Mouse (Mus musculus) lung, embryonic 16.5 days (tissue): ENCODE data around the gene Nek6. TPM values are rescaled to one million over a fixed set of nuclear protein-coding genes. Genes with fewer than 3 reads are reported as not detected.

Source experiments
- ATAC-seq: fragments of 200-750 bp; cut with Nextera tagmentation; 2 replicates; pipeline ENCODE4 v1.8.0; 2017; ENCODE audit warnings: low read depth, mild to moderate bottlenecking, moderate library complexity
- H3K27ac ChIP-seq: fragments of 300-500 bp; sonication (generic); 2 replicates; pipeline ENCODE4 v1.5.1; 2014; ENCODE audit warnings: mild to moderate bottlenecking, control low read depth, low read length
- H3K27me3 ChIP-seq: fragments of 300-500 bp; sonication (generic); 2 replicates; pipeline ENCODE4 v1.6.1; 2014; ENCODE audit warnings: low read depth, low read length, mixed read lengths; ENCODE audit not compliant: control insufficient read depth, insufficient read depth
- H3K36me3 ChIP-seq: fragments of 300-500 bp; sonication (generic); 2 replicates; pipeline ENCODE4 v1.6.1; 2014; ENCODE audit warnings: low read length; ENCODE audit not compliant: control insufficient read depth, insufficient read depth
- H3K4me1 ChIP-seq: fragments of 300-500 bp; sonication (generic); replicated peaks from 2 replicates; pipeline ENCODE4 v1.6.1; 2014; ENCODE audit warnings: low read length, mixed read lengths; ENCODE audit not compliant: control insufficient read depth, insufficient read depth
- H3K4me2 ChIP-seq: fragments of 300-500 bp; sonication (generic); 2 replicates; pipeline ENCODE4 v1.6.1; 2014; ENCODE audit warnings: low read depth, low read length, control low read depth
- H3K4me3 ChIP-seq: fragments of 300-500 bp; sonication (generic); 2 replicates; pipeline ENCODE4 v1.5.1; 2014; ENCODE audit warnings: mild to moderate bottlenecking, low read length, control low read depth
- H3K9ac ChIP-seq: fragments of 300-500 bp; sonication (generic); 2 replicates; pipeline ENCODE4 v1.6.1; 2014; ENCODE audit warnings: low read length, control low read depth
- H3K9me3 ChIP-seq: fragments of 300-500 bp; sonication (generic); 2 replicates; pipeline ENCODE4 v1.6.1; 2016; ENCODE audit warnings: low read length; ENCODE audit not compliant: control insufficient read depth
- WGBS: fragments of 180-500 bp; shearing (Covaris S2); extraction: QIAGEN DNeasy Blood & Tissue Kit; methylation state at CpG from one replicate; pipeline ENCODE4 v1.1.7; 2014; 5-methylcytosine and 5-hydroxymethylcytosine counted together
- polyA plus RNA-seq: library from polyadenylated mRNA; unstranded; fragments of >200 nt; fragmentation: Nextera tagmentation; extraction: Ambion mirVana; gene quantifications from 2 replicates; pipeline ENCODE4 v1.2.1, GENCODE M21; 2015

Gene Nek6
- polyA plus RNA-seq, 1 experiment from 2014 or later: 122 TPM

GRCm38 (mm10) chr2:38616072-38616471, 104.6 kb downstream of the Nek6 start:
- Histone ChIP-seq H3K27me3 (no peaks in the 10 kb centered on the region), H3K4me2 (no peak overlapping the region), H3K4me1 (no peaks in the 10 kb centered on the region), H3K36me3 (peaks cover 4% of the 10 kb centered on the region; the same call in 1 of the 2 replicates), H3K9me3 (no peaks in the 10 kb centered on the region), H3K4me3 (no peak overlapping the region), H3K27ac (no peak overlapping the region), H3K9ac (no peak overlapping the region)
- whole genome bisulfite sequencing: 55% methylated on average over 4 of the region's 4 CpGs
- ATAC-seq: no peak

- Histone ChIP-seq H3K9me3 (no peaks in the 10 kb centered on the region), H3K4me2 (no peak overlapping the region), H3K4me3 (no peak overlapping the region), H3K36me3 (peaks cover 4% of the 10 kb centered on the region; the same call in 1 of the 2 replicates), H3K27me3 (no peaks in the 10 kb centered on the region), H3K27ac (no peak overlapping the region), H3K4me1 (no peaks in the 10 kb centered on the region), H3K9ac (no peak overlapping the region)
- ATAC-seq: no peak
- WGBS: 77% methylated on average over 5 of the region's 5 CpGs
These were observed 105.8 kb downstream of the Nek6 start for GRCm38 (mm10) chr2:38616956-38617872.

- Histone ChIP-seq H3K4me3 (no peak overlapping the region), H3K27me3 (no peaks in the 10 kb centered on the region), H3K4me1 (no peaks in the 10 kb centered on the region), H3K9ac (no peak overlapping the region), H3K4me2 (no peak overlapping the region), H3K9me3 (no peaks in the 10 kb centered on the region), H3K36me3 (peaks cover 4% of the 10 kb centered on the region; the same call in 1 of the 2 replicates), H3K27ac (no peak overlapping the region)
- ATAC-seq: no peak
- WGBS: 91% methylated on average over 4 of the region's 4 CpGs
These were observed 108.3 kb downstream of the Nek6 start for GRCm38 (mm10) chr2:38619777-38620176.

DNA sequence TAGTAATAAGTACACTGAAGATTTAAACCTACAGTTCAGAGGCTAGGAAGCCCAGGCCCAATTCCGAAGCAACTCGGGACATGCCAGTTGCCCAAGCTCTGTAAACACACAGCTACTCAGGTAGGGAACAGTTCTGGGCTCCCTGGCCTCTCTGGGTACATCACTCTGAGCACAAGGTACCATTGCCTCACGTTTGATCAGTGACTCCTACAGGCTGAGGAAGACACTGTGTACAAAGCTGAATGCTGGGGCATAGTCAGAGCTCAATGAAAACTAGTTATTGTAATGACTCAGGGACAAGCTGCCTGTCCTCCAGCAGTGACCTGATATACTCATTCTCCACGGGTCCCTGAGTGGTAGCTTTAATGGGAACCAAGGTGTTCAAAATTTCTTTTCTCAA, 109.6 kb downstream of the Nek6 start:
- Histone ChIP-seq H3K4me1 (no peaks in the 10 kb centered on the region), H3K27ac (no peak overlapping the region), H3K9me3 (no peaks in the 10 kb centered on the region), H3K9ac (no peak overlapping the region), H3K4me3 (no peak overlapping the region), H3K27me3 (no peaks in the 10 kb centered on the region), H3K4me2 (no peak overlapping the region), H3K36me3 (peaks cover 4% of the 10 kb centered on the region; the same call in 1 of the 2 replicates)
- no peak for ATAC-seq
- WGBS: 79% methylated on average over 4 of the region's 4 CpGs

GRCm38 (mm10) chr2:38621610-38622021, 110.2 kb downstream of the Nek6 start:
- Histone ChIP-seq H3K9me3 (no peaks in the 10 kb centered on the region), H3K4me3 (no peak overlapping the region), H3K36me3 (peaks cover 8% of the 10 kb centered on the region), H3K27ac (no peak overlapping the region), H3K27me3 (no peaks in the 10 kb centered on the region), H3K4me1 (no peaks in the 10 kb centered on the region), H3K9ac (no peak overlapping the region), H3K4me2 (no peak overlapping the region)
- ATAC-seq: no peak
- 63% methylated on average over 6 of the region's 6 CpGs for whole genome bisulfite sequencing

GRCm38 (mm10) chr2:38623411-38623810, 112.0 kb downstream of the Nek6 start:
- no peak overlapping the region for H3K27ac ChIP-seq
- no peak overlapping the region for H3K4me3 ChIP-seq
- no peak overlapping the region for H3K4me2 ChIP-seq
- H3K9ac ChIP-seq: no peak overlapping the region
- H3K4me1 ChIP-seq: no peaks in the 10 kb centered on the region
- WGBS: 77% methylated on average over 3 of the region's 3 CpGs
- no peak for ATAC-seq
- no peaks in the 10 kb centered on the region for H3K27me3 ChIP-seq
- H3K9me3 ChIP-seq: no peaks in the 10 kb centered on the region
- peaks cover 11% of the 10 kb centered on the region for H3K36me3 ChIP-seq

DNA sequence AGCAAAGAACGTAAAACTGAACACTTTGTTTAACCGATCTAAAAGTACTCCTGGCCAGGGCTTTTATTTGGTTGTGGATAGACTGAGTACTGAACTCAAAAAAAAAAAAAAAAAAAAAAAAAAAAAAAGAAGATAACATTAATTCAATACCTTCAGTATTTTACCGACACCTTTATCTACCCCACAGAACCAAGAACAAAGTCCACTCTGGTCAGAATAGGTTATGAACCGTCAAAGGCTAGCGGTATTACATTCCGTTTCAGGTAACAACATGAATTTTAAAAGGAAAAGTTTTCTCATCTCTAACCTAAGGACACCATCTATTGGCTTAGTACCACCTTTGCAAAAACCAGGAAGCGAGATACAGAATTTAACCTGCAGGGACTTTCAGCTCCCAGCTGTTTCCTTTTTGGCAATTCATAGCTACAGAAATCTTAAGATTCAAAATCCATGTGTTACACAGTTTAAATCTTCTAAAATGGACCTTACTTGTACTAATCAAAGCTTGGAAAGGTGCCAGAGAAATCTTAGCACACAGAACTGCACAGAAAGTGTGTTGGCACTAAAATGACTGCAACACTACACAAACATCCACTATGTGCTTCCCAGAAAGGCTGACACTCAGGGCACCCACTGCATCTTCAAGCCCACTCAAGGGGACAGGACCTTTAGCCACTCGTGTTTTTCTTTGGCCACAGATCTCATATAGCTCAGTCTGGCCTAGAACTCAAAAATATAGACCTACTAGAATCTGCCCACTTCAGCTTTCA, 112.6 kb downstream of the Nek6 start:
- ATAC-seq: no peak
- WGBS: 84% methylated on average over 8 of the region's 8 CpGs

DNA sequence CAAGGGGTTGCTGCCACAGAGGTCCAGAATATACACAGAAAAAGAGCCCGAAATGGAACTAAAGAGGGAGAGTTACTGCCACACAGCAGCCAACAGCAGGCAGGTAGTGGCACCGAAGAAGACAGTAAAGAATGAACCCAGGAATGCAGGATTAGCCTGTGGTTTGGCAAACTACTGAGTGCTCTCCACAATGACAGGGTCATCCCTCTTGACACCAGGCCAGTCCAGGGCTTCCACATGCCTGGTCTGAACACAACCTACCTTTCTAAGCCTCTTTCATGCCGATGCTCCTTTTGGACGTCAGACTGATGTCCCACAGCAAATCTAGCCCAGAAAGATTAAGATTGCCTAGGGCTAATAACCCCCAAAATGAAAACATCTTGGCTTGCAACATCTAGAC, 117.4 kb downstream of the Nek6 start:
- Histone ChIP-seq H3K27me3 (no peaks in the 10 kb centered on the region), H3K4me1 (no peaks in the 10 kb centered on the region), H3K36me3 (peaks cover 44% of the 10 kb centered on the region), H3K9ac (no peak overlapping the region), H3K4me2 (no peak overlapping the region), H3K9me3 (no peaks in the 10 kb centered on the region), H3K4me3 (no peak overlapping the region), H3K27ac (no peak overlapping the region)
- 86% methylated on average over 4 of the region's 4 CpGs for WGBS
- no peak for ATAC-seq

More for the DNA sequence above, 112.6 kb downstream of the Nek6 start:
- H3K9ac ChIP-seq: no peak overlapping the region
- H3K4me3 ChIP-seq: no peak overlapping the region
- H3K27ac ChIP-seq: no peak overlapping the region
- H3K4me2 ChIP-seq: no peak overlapping the region
- no peaks in the 10 kb centered on the region for H3K4me1 ChIP-seq
- peaks cover 17% of the 10 kb centered on the region for H3K36me3 ChIP-seq
- no peaks in the 10 kb centered on the region for H3K9me3 ChIP-seq
- no peaks in the 10 kb centered on the region for H3K27me3 ChIP-seq

DNA sequence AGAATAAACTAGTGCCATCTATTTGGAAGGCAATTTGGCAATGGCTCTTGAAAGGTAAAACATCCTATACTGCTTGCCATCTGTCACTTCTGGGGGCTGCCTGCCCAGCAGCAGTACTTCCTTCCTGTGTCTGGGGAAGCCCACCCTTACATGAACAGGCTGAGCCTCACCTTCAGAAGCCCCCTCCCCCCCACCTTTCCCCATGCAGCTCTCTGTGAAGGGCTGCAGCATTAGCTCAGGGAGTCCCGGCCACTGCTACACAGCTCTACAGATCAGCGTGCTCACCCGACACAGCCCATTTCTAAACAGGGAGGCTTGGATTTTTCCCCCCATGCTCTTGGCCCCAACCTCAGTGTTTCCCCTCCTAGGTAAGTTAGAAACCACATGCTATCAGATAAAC, 118.0 kb downstream of the Nek6 start:
- H3K4me1 ChIP-seq: no peaks in the 10 kb centered on the region
- H3K27me3 ChIP-seq: no peaks in the 10 kb centered on the region
- no peak overlapping the region for H3K4me2 ChIP-seq
- no peak overlapping the region for H3K27ac ChIP-seq
- no peak overlapping the region for H3K9ac ChIP-seq
- ATAC-seq: no peak
- WGBS: 84% methylated on average over 3 of the region's 3 CpGs
- H3K4me3 ChIP-seq: no peak overlapping the region
- H3K9me3 ChIP-seq: no peaks in the 10 kb centered on the region
- H3K36me3 ChIP-seq: peaks cover 46% of the 10 kb centered on the region
